Mouse (Mus musculus) CH12.LX (cell line): ENCODE results near the gene Grb10. TPM values are rescaled to one million over a fixed set of nuclear protein-coding genes. Genes with fewer than 3 reads are reported as not detected.

Experiments
- DNase-seq: peaks from one replicate; pipeline ENCODE4 v3.0.0-alpha.2; 2013; ENCODE audit errors: extremely low read depth
- H3K27ac ChIP-seq: 2 replicates; pipeline ENCODE4 v1.5.1; 2012; ENCODE audit warnings: low read depth, mild to moderate bottlenecking, control low read depth, moderate library complexity; ENCODE audit not compliant: insufficient read depth
- H3K27me3 ChIP-seq: replicated peaks from 2 replicates; pipeline ENCODE3; 2012; ENCODE audit warnings: inconsistent platforms
- H3K36me3 ChIP-seq, 2 experiments: replicated peaks in 1 of 2; 2 replicates each; pipeline versions ENCODE3 to v1.6.1; 2012; ENCODE audit warnings: inconsistent platforms in 1 of 2, low read length in 1 of 2, mild to moderate bottlenecking in 1 of 2, mixed read lengths in 1 of 2, moderate library complexity in 1 of 2; ENCODE audit not compliant: control insufficient read depth in 1 of 2, insufficient read depth in 1 of 2
- H3K4me1 ChIP-seq, 2 experiments: 2 replicates each; pipeline ENCODE4 v1.6.1; 2012; ENCODE audit warnings: inconsistent platforms in 1 of 2, moderate library complexity in 1 of 2; ENCODE audit not compliant: insufficient read depth in 2 of 2, control insufficient read depth in 1 of 2
- H3K4me2 ChIP-seq: 2 replicates; pipeline ENCODE4 v1.6.1; 2012; ENCODE audit warnings: low read depth, mild to moderate bottlenecking, control low read depth; ENCODE audit not compliant: poor library complexity, insufficient read depth, severe bottlenecking
- H3K4me3 ChIP-seq, 3 experiments: fragments of 150-350 bp in 1 of 3; sonication (generic) in 1 of 3; replicated peaks in 1 of 3; 2 replicates each; pipeline versions ENCODE3 to v1.5.1; 2011 to 2012; ENCODE audit warnings: low read depth in 2 of 3, low read length in 2 of 3, mild to moderate bottlenecking in 2 of 3, moderate library complexity in 2 of 3, control low read depth in 1 of 3, improper control_type of control experiment in 1 of 3, inconsistent platforms in 1 of 3, mixed read lengths in 1 of 3; ENCODE audit not compliant: poor library complexity in 1 of 3
- H3K79me2 ChIP-seq: replicated peaks from 2 replicates; pipeline ENCODE4 v1.6.1; 2012; ENCODE audit warnings: mild to moderate bottlenecking, moderate library complexity; ENCODE audit not compliant: control insufficient read depth, poor library complexity, insufficient read depth, severe bottlenecking; ENCODE audit errors: extremely low read depth
- H3K9ac ChIP-seq: 2 replicates; pipeline ENCODE4 v1.6.1; 2012; ENCODE audit warnings: low read depth, mild to moderate bottlenecking, control low read depth, moderate library complexity; ENCODE audit not compliant: insufficient read depth
- H3K9me3 ChIP-seq: replicated peaks from 2 replicates; pipeline ENCODE3; 2012; ENCODE audit warnings: low read length, inconsistent platforms, mixed read lengths
- BHLHE40 ChIP-seq: IDR thresholded peaks from 2 replicates; pipeline ENCODE4 v1.6.1; 2011; ENCODE audit warnings: mild to moderate bottlenecking, low read depth, low read length, improper control_type of control experiment
- CHD1 ChIP-seq: IDR thresholded peaks from 2 replicates; pipeline ENCODE4 v1.6.1; 2012; ENCODE audit warnings: low read depth, low read length, improper control_type of control experiment, inconsistent platforms
- CTCF ChIP-seq, 2 experiments: IDR thresholded peaks in 1 of 2; conservative IDR thresholded peaks in 1 of 2; 2 replicates each; pipeline ENCODE4 v1.5.1; 2011 to 2012; ENCODE audit warnings: low read depth in 2 of 2, low read length in 2 of 2, improper control_type of control experiment in 1 of 2, inconsistent platforms in 1 of 2, mild to moderate bottlenecking in 1 of 2, moderate library complexity in 1 of 2
- E2F4 ChIP-seq: IDR thresholded peaks from 2 replicates; pipeline ENCODE4 v1.6.1; 2011; ENCODE audit warnings: low read depth, low read length, improper control_type of control experiment; ENCODE audit not compliant: insufficient replicate concordance
- ELF1 ChIP-seq: IDR thresholded peaks from 2 replicates; pipeline ENCODE4 v1.6.1; 2014; ENCODE audit warnings: low read depth, mild to moderate bottlenecking, inconsistent platforms, low read length, improper control_type of control experiment
- EP300 ChIP-seq: IDR thresholded peaks from 2 replicates; pipeline ENCODE4 v1.6.1; 2011; ENCODE audit warnings: low read length, improper control_type of control experiment
- ETS1 ChIP-seq: conservative IDR thresholded peaks from 2 replicates; pipeline ENCODE4 v1.6.1; 2012; ENCODE audit warnings: low read depth, mild to moderate bottlenecking, inconsistent platforms, low read length, improper control_type of control experiment, moderate library complexity
- GABPA ChIP-seq: IDR thresholded peaks from 2 replicates; pipeline ENCODE4 v1.6.1; 2012; ENCODE audit warnings: low read depth, low read length, improper control_type of control experiment, inconsistent platforms; ENCODE audit not compliant: insufficient replicate concordance
- HCFC1 ChIP-seq: IDR thresholded peaks from 2 replicates; pipeline ENCODE4 v1.6.1; 2012; ENCODE audit warnings: low read depth, mild to moderate bottlenecking, inconsistent platforms, low read length, improper control_type of control experiment
- IRF4 ChIP-seq: IDR thresholded peaks from 2 replicates; pipeline ENCODE4 v1.6.1; 2014; ENCODE audit warnings: low read depth, mild to moderate bottlenecking, inconsistent platforms, low read length, improper control_type of control experiment
- JUN ChIP-seq: IDR thresholded peaks from 2 replicates; pipeline ENCODE4 v1.6.1; 2011; ENCODE audit warnings: low read depth, mild to moderate bottlenecking, low read length, improper control_type of control experiment, moderate library complexity; ENCODE audit not compliant: insufficient read depth
- JUND ChIP-seq: conservative IDR thresholded peaks from 2 replicates; pipeline ENCODE4 v1.6.1; 2011; ENCODE audit warnings: low read depth, low read length, improper control_type of control experiment
- KAT2A ChIP-seq: IDR thresholded peaks from 2 replicates; pipeline ENCODE4 v1.6.1; 2012; ENCODE audit warnings: low read length, improper control_type of control experiment, inconsistent platforms; ENCODE audit not compliant: insufficient replicate concordance
- MAFK ChIP-seq: IDR thresholded peaks from 2 replicates; pipeline ENCODE4 v1.6.1; 2011; ENCODE audit warnings: low read length, improper control_type of control experiment; ENCODE audit not compliant: insufficient replicate concordance
- MAX ChIP-seq: IDR thresholded peaks from 2 replicates; pipeline ENCODE4 v1.6.1; 2011; ENCODE audit warnings: low read length, improper control_type of control experiment
- MAZ ChIP-seq: IDR thresholded peaks from 2 replicates; pipeline ENCODE4 v1.6.1; 2012; ENCODE audit warnings: low read depth, mild to moderate bottlenecking, inconsistent platforms, low read length, improper control_type of control experiment, moderate library complexity
- MEF2A ChIP-seq: IDR thresholded peaks from 2 replicates; pipeline ENCODE4 v1.6.1; 2014; ENCODE audit warnings: low read depth, mild to moderate bottlenecking, inconsistent platforms, low read length, improper control_type of control experiment, borderline replicate concordance
- MYC ChIP-seq: IDR thresholded peaks from 2 replicates; pipeline ENCODE4 v1.6.1; 2011; ENCODE audit warnings: low read depth, mild to moderate bottlenecking, improper control_type of control experiment, low read length
- NELFE ChIP-seq: IDR thresholded peaks from 2 replicates; pipeline ENCODE4 v1.6.1; 2011; ENCODE audit warnings: low read depth, low read length, improper control_type of control experiment
- POLR2A ChIP-seq: IDR thresholded peaks from 2 replicates; pipeline ENCODE4 v1.6.1; 2011; ENCODE audit warnings: low read depth, mild to moderate bottlenecking, improper control_type of control experiment, low read length
- RAD21 ChIP-seq: IDR thresholded peaks from 2 replicates; pipeline ENCODE4 v1.6.1; 2011; ENCODE audit warnings: low read depth, mild to moderate bottlenecking, low read length, improper control_type of control experiment, moderate library complexity
- RCOR1 ChIP-seq: conservative IDR thresholded peaks from 2 replicates; pipeline ENCODE4 v1.6.1; 2012; ENCODE audit warnings: low read depth, mild to moderate bottlenecking, inconsistent platforms, low read length, improper control_type of control experiment
- SMC3 ChIP-seq: IDR thresholded peaks from 2 replicates; pipeline ENCODE4 v1.6.1; 2011; ENCODE audit warnings: low read depth, low read length, improper control_type of control experiment
- TBP ChIP-seq: conservative IDR thresholded peaks from 2 replicates; pipeline ENCODE4 v1.6.1; 2011; ENCODE audit warnings: low read depth, low read length, improper control_type of control experiment
- TCF12 ChIP-seq: IDR thresholded peaks from 2 replicates; pipeline ENCODE4 v1.6.1; 2014; ENCODE audit warnings: low read depth, mild to moderate bottlenecking, inconsistent platforms, low read length, improper control_type of control experiment
- UBTF ChIP-seq: IDR thresholded peaks from 2 replicates; pipeline ENCODE4 v1.6.1; 2012; ENCODE audit warnings: low read depth, mild to moderate bottlenecking, inconsistent platforms, low read length, improper control_type of control experiment, moderate library complexity
- USF1 ChIP-seq: IDR thresholded peaks from 2 replicates; pipeline ENCODE4 v1.6.1; 2014; ENCODE audit warnings: low read depth, mild to moderate bottlenecking, inconsistent platforms, low read length, improper control_type of control experiment
- USF2 ChIP-seq: conservative IDR thresholded peaks from 2 replicates; pipeline ENCODE4 v1.6.1; 2011; ENCODE audit warnings: low read depth, low read length, improper control_type of control experiment
- ZC3H11A ChIP-seq: IDR thresholded peaks from 2 replicates; pipeline ENCODE4 v1.6.1; 2012; ENCODE audit warnings: low read depth, mild to moderate bottlenecking, inconsistent platforms, low read length, improper control_type of control experiment
- ZKSCAN1 ChIP-seq: IDR thresholded peaks from 2 replicates; pipeline ENCODE4 v1.6.1; 2012; ENCODE audit warnings: low read depth, inconsistent platforms, low read length, improper control_type of control experiment, borderline replicate concordance
- ZNF384 ChIP-seq: IDR thresholded peaks from 2 replicates; pipeline ENCODE4 v1.6.1; 2012; ENCODE audit warnings: low read depth, low read length, improper control_type of control experiment, inconsistent platforms
- dilution Hi-C: fragments of 300-500 bp; cut with MboI; formaldehyde crosslinking; loops from 2 replicates; pipeline ENCODE4 v1.14.3; 2020; ENCODE audit warnings: low sequenced_read_pairs; ENCODE audit not compliant: extremely low pct_unique_long_range_greater_than_20kb, extremely low pct_ligation_motif_present
- in situ Hi-C: fragments of 300-500 bp; cut with MboI; formaldehyde crosslinking; loops from 3 replicates; pipeline ENCODE4 v1.14.3; 2019; ENCODE audit warnings: low sequenced_read_pairs, low pct_ligation_motif_present, low pct_unique_long_range_greater_than_20kb, mixed read lengths
- polyA plus RNA-seq: library from polyadenylated mRNA; unstranded; fragments of >175 nt; gene quantifications from 2 replicates; pipeline ENCODE4 v1.2.1, GENCODE M21; 2012; ENCODE audit warnings: low read depth; ENCODE audit not compliant: insufficient read length
- total RNA-seq, 2 experiments: library from RNA; depleted of rRNA; stranded (reverse); fragments of 300-350 nt in 1 of 2; fragments of >200 nt in 1 of 2; gene quantifications; 2 replicates each; pipeline ENCODE4 v1.2.3; 2012 to 2014

The Grb10 gene
- total and polyA plus RNA-seq, 3 experiments: 38.4 to 189 (median 137) TPM

- H3K27ac ChIP-seq: no peak overlapping the region
- TF ChIP-seq POLR2A: no peak
- no peak for TF ChIP-seq KAT2A
- TF ChIP-seq E2F4: no peak
- no peak for TF ChIP-seq TBP
- TF ChIP-seq ZNF384: no peak
- TF ChIP-seq MYC: no peak
- TF ChIP-seq RAD21: no peak
- TF ChIP-seq RCOR1: no peak
- TF ChIP-seq IRF4: no peak
- no peak for TF ChIP-seq MAX
- dilution Hi-C loops: no loop called here
- no peaks in the 10 kb centered on the region for H3K79me2 ChIP-seq
- H3K4me2 ChIP-seq: no peak overlapping the region
- no peak overlapping the region for H3K4me3 ChIP-seq
- no peaks in the 10 kb centered on the region for H3K27me3 ChIP-seq
- in situ Hi-C loops: no loop called here
- no peak overlapping the region for H3K9ac ChIP-seq
- no peaks in the 10 kb centered on the region for H3K9me3 ChIP-seq
- no peak for DNase-seq
- H3K36me3 ChIP-seq: no peaks in the 10 kb centered on the region
- H3K4me1 ChIP-seq: peaks cover 5 to 38% of the 10 kb centered on the region in 2 experiments
These were observed 35.1 kb upstream of the Grb10 start for GRCm38 (mm10) chr11:12073394-12074226.

GRCm38 (mm10) chr11:12072322-12072721 lies 33.8 kb upstream of the Grb10 start:
- H3K36me3 ChIP-seq: no peaks in the 10 kb centered on the region
- peak; percentile 88 for DNase-seq
- H3K27me3 ChIP-seq: no peaks in the 10 kb centered on the region
- dilution Hi-C loops: no loop called here
- H3K27ac ChIP-seq: no peak overlapping the region
- no peak overlapping the region for H3K4me2 ChIP-seq
- no peaks in the 10 kb centered on the region for H3K9me3 ChIP-seq
- in situ Hi-C loops: no loop called here
- H3K79me2 ChIP-seq: no peaks in the 10 kb centered on the region
- H3K4me3 ChIP-seq: no peak overlapping the region
- H3K9ac ChIP-seq: no peak overlapping the region
- H3K4me1 ChIP-seq: peaks cover 5 to 38% of the 10 kb centered on the region in 2 experiments
- TF ChIP-seq GABPA (no peak), CHD1 (no peak), ZC3H11A (no peak), USF1 (no peak), SMC3 (no peak), ETS1 (peak; percentile 66; the same call in 1 of the 2 replicates), ELF1 (no peak), CTCF (conservative IDR thresholded peaks at IDR 0.05 in 1 of 2, IDR thresholded peaks at IDR 0.05 in 1 of 2; ENCODE audit: low read depth in 2 of 2, low read length in 2 of 2) (no peak), POLR2A (no peak), MAFK (peak; percentile 74), TBP (no peak), BHLHE40 (peak; percentile 62), EP300 (peak; percentile 73), MAZ (no peak), USF2 (no peak), MEF2A (peak; percentile 67; the same call in 1 of the 2 replicates), HCFC1 (no peak), IRF4 (peak; percentile 84), TCF12 (peak; percentile 40; the same call in 1 of the 2 replicates), JUN (peak; percentile 46; the same call in 1 of the 2 replicates), ZKSCAN1 (no peak), MAX (no peak), NELFE (no peak), UBTF (no peak), JUND (peak; percentile 30; the same call in 1 of the 2 replicates), MYC (no peak)
